Mouse (Mus musculus) pancreas, adult 10 weeks (tissue): ENCODE results near the gene Mamstr. TPM values are rescaled to one million over a fixed set of nuclear protein-coding genes. Genes with fewer than 3 reads are reported as not detected.

Source experiments
- polyA plus RNA-seq: library from polyadenylated mRNA; stranded (reverse); fragments of 350-450 nt; fragmentation: Illumina TruSeq; extraction: RNeasy Lipid Tissue Mini Kit (QIAGEN cat#74804); gene quantifications from one replicate; pipeline ENCODE4 v1.2.3, GENCODE M21; 2015; ENCODE audit warnings: low read depth, low replicate concordance; ENCODE audit not compliant: insufficient read depth

Gene Mamstr
- 2.2 TPM for polyA plus RNA-seq

GRCm38 (mm10) chr7:45639561-45640027, at the start of gene Mamstr:
Gene Mamstr (plus strand): TSS chr7:45639977.

GRCm38 (mm10) chr7:45617042-45617695, 22.6 kb upstream of the Mamstr start, which contains the start of gene Fut1:
Gene Fut1 (plus strand): TSS chr7:45617289.

GRCm38 (mm10) chr7:45621443-45621842, 18.3 kb upstream of the Mamstr start, which contains the start of gene Izumo1:
Gene Izumo1 (plus strand): TSS chr7:45621811.

GRCm38 (mm10) chr7:45627261-45627660, 12.5 kb upstream of the Mamstr start, which contains the start of gene Rasip1:
Gene Rasip1 (plus strand): TSS chr7:45627488.

GRCm38 (mm10) chr7:45666161-45666560, 26.4 kb downstream of the Mamstr start, which contains the start of gene Fut2:
Gene Fut2 (minus strand): TSS chr7:45666394.

GRCm38 (mm10) chr7:45683396-45684050, 43.7 kb downstream of the Mamstr start, which contains the start of gene Ntn5:
Gene Ntn5 (plus strand): TSS chr7:45684022.

GRCm38 (mm10) chr7:45693921-45694591, 54.3 kb downstream of the Mamstr start, which contains the start of gene Sec1:
Gene Sec1 (minus strand): TSS chr7:45694402.

Other genes with a start within 250 kb of the Mamstr start
- 230 TPM for gene Snrnp70, start 244.2 kb upstream of the Mamstr start, polyA plus RNA-seq
- gene Kcna7, start 234.3 kb upstream of the Mamstr start, polyA plus RNA-seq: not detected
- gene Ntf5, start 226.3 kb upstream of the Mamstr start, polyA plus RNA-seq: not detected
- not detected for gene Lhb, start 219.2 kb upstream of the Mamstr start, polyA plus RNA-seq
- 3.9 TPM for gene Gys1, start 205.1 kb upstream of the Mamstr start, polyA plus RNA-seq
- 11.0 TPM for gene Ruvbl2, start 201.9 kb upstream of the Mamstr start, polyA plus RNA-seq
- 893 TPM for gene Ftl1, start 180.1 kb upstream of the Mamstr start, polyA plus RNA-seq
- 42.0 TPM for gene Bax, start 173.1 kb upstream of the Mamstr start, polyA plus RNA-seq
- 1.5 TPM for gene Tulp2, start 158.1 kb upstream of the Mamstr start, polyA plus RNA-seq
- not detected for gene Gm45808, start 153.2 kb upstream of the Mamstr start, polyA plus RNA-seq
- gene Dhdh, start 151.2 kb upstream of the Mamstr start, polyA plus RNA-seq: 2.1 TPM
- 43.0 TPM for gene Nucb1, start 129.6 kb upstream of the Mamstr start, polyA plus RNA-seq
- gene Ppp1r15a, start 113.7 kb upstream of the Mamstr start, polyA plus RNA-seq: 14.2 TPM
- gene Plekha4, start 113.6 kb upstream of the Mamstr start, polyA plus RNA-seq: 3.5 TPM
- gene Hsd17b14, start 85.1 kb upstream of the Mamstr start, polyA plus RNA-seq: not detected
- 127 TPM for gene Bcat2, start 69.8 kb upstream of the Mamstr start, polyA plus RNA-seq
- gene Fgf21, start 24.5 kb upstream of the Mamstr start, polyA plus RNA-seq: 41.8 TPM
- gene Fut1, start 22.7 kb upstream of the Mamstr start, polyA plus RNA-seq: 4.9 TPM
- gene Izumo1, start 18.2 kb upstream of the Mamstr start, polyA plus RNA-seq: 2.0 TPM
- 11.1 TPM for gene Rasip1, start 12.5 kb upstream of the Mamstr start, polyA plus RNA-seq
- not detected for gene Fut2, start 26.4 kb downstream of the Mamstr start, polyA plus RNA-seq
- gene Ntn5, start 44.0 kb downstream of the Mamstr start, polyA plus RNA-seq: not detected
- gene Sec1, start 54.4 kb downstream of the Mamstr start, polyA plus RNA-seq: not detected
- gene Car11, start 59.9 kb downstream of the Mamstr start, polyA plus RNA-seq: 2.1 TPM
- gene Dbp, start 65.1 kb downstream of the Mamstr start, polyA plus RNA-seq: 5.6 TPM
- gene Rpl18, start 75.5 kb downstream of the Mamstr start, polyA plus RNA-seq: 401 TPM
- gene Sphk2, start 78.0 kb downstream of the Mamstr start, polyA plus RNA-seq: 9.0 TPM
- gene Fam83e, start 81.2 kb downstream of the Mamstr start, polyA plus RNA-seq: not detected
- gene Spaca4, start 85.8 kb downstream of the Mamstr start, polyA plus RNA-seq: not detected
- gene Lmtk3, start 143.8 kb downstream of the Mamstr start, polyA plus RNA-seq: 4.6 TPM
- gene Sult2b1, start 144.7 kb downstream of the Mamstr start, polyA plus RNA-seq: not detected
- 31.3 TPM for gene Cyth2, start 174.6 kb downstream of the Mamstr start, polyA plus RNA-seq
- not detected for gene Kcnj14, start 184.8 kb downstream of the Mamstr start, polyA plus RNA-seq
- 4.1 TPM for gene Grwd1, start 191.0 kb downstream of the Mamstr start, polyA plus RNA-seq
- gene Kdelr1, start 232.8 kb downstream of the Mamstr start, polyA plus RNA-seq: 53.6 TPM
- gene Grin2d, start 238.4 kb downstream of the Mamstr start, polyA plus RNA-seq: 0.42 TPM